In genomic region chr1:87603389-87603788, GRCm38 (mm10) we compare ENCODE assay signal across 14 mouse cellular contexts. TPM values are rescaled to one million over a fixed set of nuclear protein-coding genes. Genes with fewer than 3 reads are reported as not detected.
"Had no signal": no experiment of that assay in that cellular context is flagged by ENCODE, and none has a peak within 500 bp of the region (broad histone marks: within the 10 kb centered on the region; RNA-seq: fewer than 3 reads in every experiment).

No protein-coding gene starts in this region.

- ATAC-seq: inflammation-experienced regulatory T-cells, adult 6 months; intestine, postnatal 0 days; lung, postnatal 0 days; midbrain, embryonic 13.5 days had no signal

- H3K27ac ChIP-seq: limb, embryonic 10.5 days; liver, embryonic 15.5 days; midbrain, embryonic 13.5 days; stomach, embryonic 15.5 days had no signal

- H3K4me3 ChIP-seq: limb, embryonic 10.5 days; liver, embryonic 15.5 days; midbrain, embryonic 13.5 days; stomach, embryonic 15.5 days had no signal

- DNase-seq: kidney, adult 8-10 months; kidney, postnatal 25 days; layer of hippocampus, postnatal 36 days; lung, adult 2 months; lung, postnatal 36 days; thymus, postnatal 36 days had no signal

RNA-seq across cellular contexts. Expression of gene Ngef, which starts 29.7 kb away (rescaled TPM):
- total RNA-seq: megakaryocyte progenitor cell, adult 5-6 weeks had no signal
